Mouse (Mus musculus): ENCODE measurements at regions not wholly inside any gene's neighbourhood (a gene's known extent, or its start where the extent isn't known, plus 50 kb on each side); places are given as distances from the start of the nearest gene placed in this dataset.
"Not testable (repeated sequence)": the region's sequence is repeated elsewhere in the genome, so short reads cannot be mapped to it uniquely, and the experiment has no call there.

DNA sequence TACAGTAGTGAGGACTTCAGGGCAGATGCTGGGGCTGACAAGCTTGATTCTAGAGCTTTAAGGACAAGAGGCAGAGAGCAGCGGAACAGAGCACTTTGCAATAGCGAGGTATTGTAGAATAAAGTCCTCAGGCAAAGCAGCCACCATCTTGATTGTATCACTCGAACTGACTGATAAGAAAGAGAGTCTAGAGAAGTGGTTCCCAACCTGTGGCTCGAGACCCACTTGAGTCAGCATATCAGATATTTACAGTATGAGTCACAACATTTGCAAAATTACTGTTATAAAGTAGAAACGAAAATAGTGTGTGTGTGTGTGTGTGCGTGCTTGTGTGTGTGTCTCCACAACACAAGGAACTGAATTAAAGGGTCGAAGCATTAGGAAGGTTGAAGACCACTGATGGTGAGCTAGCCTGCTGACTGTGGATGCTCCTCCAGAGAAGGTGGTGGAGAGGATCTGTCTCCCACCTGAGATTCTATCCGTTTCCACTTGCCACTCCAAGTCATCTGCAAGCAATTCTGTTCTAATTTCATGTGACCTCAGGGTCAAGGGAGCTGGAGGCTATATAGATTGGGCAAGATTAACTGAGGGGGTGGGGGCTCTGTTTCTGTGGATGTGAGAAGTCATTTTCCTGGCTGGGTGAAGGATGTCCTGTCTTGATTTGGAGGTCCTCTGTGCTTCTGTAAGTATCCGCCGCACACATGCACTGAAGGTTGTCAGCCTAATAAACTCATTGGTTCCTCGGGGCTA lies 115.0 kb downstream of the Phlda1 start:
- Histone ChIP-seq H3K36me3 (ENCODE audit: poor library complexity, severe bottlenecking) (no peaks in the 10 kb centered on the region), H3K9me3 (replicated peaks) (no peaks in the 10 kb centered on the region), H3K27me3 (peaks cover 50% of the 10 kb centered on the region), H3K27ac (no peak overlapping the region), H3K4me1 (peaks cover 9% of the 10 kb centered on the region; the same call in 1 of the 2 replicates), H3K4me2 (no peak overlapping the region), H3K9ac (no peak overlapping the region), H3K4me3 (no peak overlapping the region)
- no peak for ATAC-seq
- 87% methylated on average over 11 of the region's 11 CpGs for WGBS

DNA sequence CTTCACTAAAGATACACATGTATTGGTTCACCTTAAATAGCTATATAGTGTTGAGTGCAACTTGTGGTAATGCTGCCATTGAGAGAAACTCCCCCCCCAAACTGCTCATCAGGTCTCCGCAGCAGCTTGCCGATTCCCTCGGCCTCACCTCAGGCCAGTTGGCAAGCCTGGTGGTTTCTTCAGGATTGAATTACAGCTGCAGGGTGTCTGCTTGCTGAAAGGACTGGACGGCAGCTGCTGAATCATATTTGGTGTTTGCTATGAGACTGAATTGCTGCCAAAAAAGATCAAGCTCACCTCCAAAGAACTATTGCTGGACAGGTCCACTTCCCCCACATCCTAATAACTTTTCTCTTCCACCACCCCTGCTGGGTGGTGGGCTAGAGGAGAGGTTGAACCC lies 116.7 kb downstream of the Phlda1 start:
- H3K4me2 ChIP-seq: no peak overlapping the region
- peaks cover 9% of the 10 kb centered on the region; the same call in 1 of the 2 replicates for H3K4me1 ChIP-seq
- peaks cover 57% of the 10 kb centered on the region for H3K27me3 ChIP-seq
- no peaks in the 10 kb centered on the region for H3K9me3 ChIP-seq (replicated peaks)
- no peak overlapping the region for H3K9ac ChIP-seq
- no peaks in the 10 kb centered on the region for H3K36me3 ChIP-seq (ENCODE audit: poor library complexity, severe bottlenecking)
- WGBS: 31% methylated on average over 4 of the region's 4 CpGs
- ATAC-seq: no peak
- H3K4me3 ChIP-seq: no peak overlapping the region
- no peak overlapping the region for H3K27ac ChIP-seq

DNA sequence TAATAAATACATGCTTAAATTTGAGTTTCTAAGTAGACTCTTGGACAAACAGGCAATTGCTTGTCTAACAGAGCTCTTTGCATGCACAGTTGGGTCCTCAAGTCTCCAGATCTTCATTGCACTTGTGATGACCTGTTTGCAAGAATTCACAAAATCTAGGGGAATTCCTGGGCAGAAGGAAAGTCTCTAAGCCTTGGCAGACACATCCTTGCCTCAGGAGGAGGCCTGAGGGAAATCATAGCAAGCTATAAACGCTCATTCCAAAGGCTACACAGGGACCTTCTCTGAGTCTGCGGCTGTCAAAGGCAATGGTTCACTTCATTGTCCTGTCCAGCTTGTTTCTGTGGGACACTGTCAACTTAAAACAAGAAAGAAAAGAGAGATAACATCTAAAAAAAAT lies 117.9 kb downstream of the Phlda1 start:
- H3K36me3 ChIP-seq (ENCODE audit: poor library complexity, severe bottlenecking): no peaks in the 10 kb centered on the region
- WGBS: 2% methylated on average over 2 of the region's 2 CpGs

DNA sequence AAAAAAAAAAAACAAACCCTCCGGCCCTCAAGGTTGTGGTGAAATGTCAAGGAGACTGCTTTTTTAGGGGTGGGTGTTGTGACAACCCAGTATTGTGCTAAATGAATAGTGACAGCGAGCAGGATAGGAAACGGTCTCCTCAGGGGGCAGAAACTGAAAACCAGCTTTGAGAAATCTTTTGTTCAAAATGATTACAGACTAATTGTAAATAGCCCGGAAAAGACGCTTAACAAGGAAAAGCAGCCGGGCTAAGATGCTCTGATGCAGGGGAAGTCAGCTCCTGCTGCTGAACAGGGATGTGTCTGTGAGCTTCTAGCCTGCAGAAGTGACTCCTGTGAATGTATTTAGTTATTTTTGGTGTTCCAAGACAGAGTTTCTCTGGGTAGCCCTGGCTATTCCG lies 118.5 kb downstream of the Phlda1 start:
- H3K9ac ChIP-seq: no peak overlapping the region
- H3K27me3 ChIP-seq: peaks cover 61% of the 10 kb centered on the region
- peaks cover 9% of the 10 kb centered on the region; the same call in 1 of the 2 replicates for H3K4me1 ChIP-seq
- ATAC-seq: peak; percentile 65; the same call in 1 of the 2 replicates
- H3K9me3 ChIP-seq (replicated peaks): no peaks in the 10 kb centered on the region
- H3K4me3 ChIP-seq: no peak overlapping the region
- H3K4me2 ChIP-seq: no peak overlapping the region
- H3K27ac ChIP-seq: no peak overlapping the region
- H3K36me3 ChIP-seq (ENCODE audit: poor library complexity, severe bottlenecking): no peaks in the 10 kb centered on the region
- 7% methylated on average over 7 of the region's 7 CpGs for WGBS

More for the DNA sequence above, 117.9 kb downstream of the Phlda1 start:
- peaks cover 9% of the 10 kb centered on the region; the same call in 1 of the 2 replicates for H3K4me1 ChIP-seq
- H3K27me3 ChIP-seq: peaks cover 64% of the 10 kb centered on the region
- H3K4me2 ChIP-seq: no peak overlapping the region
- ATAC-seq: no peak
- no peaks in the 10 kb centered on the region for H3K9me3 ChIP-seq (replicated peaks)
- H3K27ac ChIP-seq: no peak overlapping the region; the same call in 1 of the 2 replicates
- H3K9ac ChIP-seq: no peak overlapping the region
- no peak overlapping the region for H3K4me3 ChIP-seq

DNA sequence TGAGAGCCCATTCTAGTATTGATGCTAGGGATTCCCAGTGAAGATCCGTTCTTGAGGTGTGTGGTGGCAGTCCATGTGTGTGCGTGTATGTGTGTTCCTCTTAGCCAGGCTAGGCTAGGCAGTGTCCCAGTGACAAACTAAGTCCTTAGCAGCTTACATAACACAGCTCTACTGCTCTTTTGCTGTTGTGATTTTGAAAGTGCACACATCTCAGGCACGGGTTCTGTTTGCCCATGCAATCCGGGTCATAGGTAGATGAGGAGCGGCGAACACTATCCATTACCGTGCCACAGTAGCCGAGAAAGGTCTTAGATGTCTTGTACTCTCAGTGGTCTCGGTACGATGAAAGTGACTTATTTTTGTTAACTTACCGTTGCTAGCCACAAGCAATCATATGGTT lies 119.5 kb downstream of the Phlda1 start:
- Histone ChIP-seq H3K4me3 (no peak overlapping the region), H3K9me3 (replicated peaks) (no peaks in the 10 kb centered on the region), H3K4me1 (peaks cover 9% of the 10 kb centered on the region; the same call in 1 of the 2 replicates), H3K9ac (no peak overlapping the region), H3K27ac (no peak overlapping the region), H3K36me3 (ENCODE audit: poor library complexity, severe bottlenecking) (no peaks in the 10 kb centered on the region), H3K4me2 (no peak overlapping the region), H3K27me3 (peaks cover 56% of the 10 kb centered on the region)
- no peak for ATAC-seq
- 96% methylated on average over 11 of the region's 11 CpGs for WGBS

DNA sequence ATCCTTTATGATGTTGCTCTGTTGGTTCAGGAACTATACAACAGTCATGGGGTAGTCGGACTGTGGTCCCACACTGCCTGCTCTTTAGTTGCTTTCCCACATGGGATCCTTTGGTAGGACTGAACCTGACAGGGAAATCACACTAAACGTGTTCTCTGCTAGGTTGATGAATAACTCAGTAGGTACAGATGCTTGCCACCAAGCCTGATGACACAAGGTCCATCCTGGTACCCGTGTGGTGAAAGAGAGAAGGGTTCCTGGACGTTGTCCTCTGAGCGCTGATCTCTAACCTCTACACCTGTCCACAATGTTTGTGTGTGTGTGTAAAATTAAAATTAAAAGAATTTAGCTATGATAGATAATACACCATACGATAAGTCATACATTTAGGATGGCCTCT lies 119.9 kb downstream of the Phlda1 start:
- H3K4me3 ChIP-seq: no peak overlapping the region
- H3K9ac ChIP-seq: no peak overlapping the region
- no peaks in the 10 kb centered on the region for H3K36me3 ChIP-seq (ENCODE audit: poor library complexity, severe bottlenecking)
- ATAC-seq: no peak
- no peaks in the 10 kb centered on the region for H3K9me3 ChIP-seq (replicated peaks)
- no peak overlapping the region for H3K4me2 ChIP-seq
- H3K27ac ChIP-seq: no peak overlapping the region
- H3K27me3 ChIP-seq: peaks cover 53% of the 10 kb centered on the region
- 94% methylated on average over 6 of the region's 6 CpGs for WGBS
- H3K4me1 ChIP-seq: peaks cover 9% of the 10 kb centered on the region; the same call in 1 of the 2 replicates

DNA sequence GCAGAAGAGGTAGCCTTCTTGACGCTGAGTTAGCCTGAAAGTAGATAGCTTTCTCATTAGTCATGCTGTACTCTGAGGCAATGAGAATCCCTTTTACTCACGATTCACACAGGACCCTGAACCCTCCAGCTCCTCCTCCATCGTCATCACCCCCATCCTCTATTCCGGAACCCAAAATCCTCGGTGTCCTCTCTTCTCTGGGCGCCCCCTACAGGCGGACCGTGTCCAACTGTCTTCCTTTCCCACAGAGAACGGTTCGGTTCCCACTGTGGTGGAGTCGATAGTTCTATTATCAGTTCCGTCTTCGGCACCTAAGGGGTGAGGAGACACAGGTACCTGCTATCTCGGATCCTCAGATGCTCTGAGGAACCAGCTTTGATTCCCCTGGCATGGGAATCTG lies 130.2 kb downstream of the Phlda1 start:
- no peak overlapping the region for H3K9ac ChIP-seq
- no peak overlapping the region for H3K4me2 ChIP-seq
- H3K27ac ChIP-seq: no peak overlapping the region
- H3K4me1 ChIP-seq: no peaks in the 10 kb centered on the region
- 68% methylated on average over 14 of the region's 14 CpGs for WGBS
- ATAC-seq: no peak
- no peaks in the 10 kb centered on the region for H3K36me3 ChIP-seq (ENCODE audit: poor library complexity, severe bottlenecking)
- H3K27me3 ChIP-seq: no peaks in the 10 kb centered on the region
- no peak overlapping the region for H3K4me3 ChIP-seq
- H3K9me3 ChIP-seq (replicated peaks): no peaks in the 10 kb centered on the region

DNA sequence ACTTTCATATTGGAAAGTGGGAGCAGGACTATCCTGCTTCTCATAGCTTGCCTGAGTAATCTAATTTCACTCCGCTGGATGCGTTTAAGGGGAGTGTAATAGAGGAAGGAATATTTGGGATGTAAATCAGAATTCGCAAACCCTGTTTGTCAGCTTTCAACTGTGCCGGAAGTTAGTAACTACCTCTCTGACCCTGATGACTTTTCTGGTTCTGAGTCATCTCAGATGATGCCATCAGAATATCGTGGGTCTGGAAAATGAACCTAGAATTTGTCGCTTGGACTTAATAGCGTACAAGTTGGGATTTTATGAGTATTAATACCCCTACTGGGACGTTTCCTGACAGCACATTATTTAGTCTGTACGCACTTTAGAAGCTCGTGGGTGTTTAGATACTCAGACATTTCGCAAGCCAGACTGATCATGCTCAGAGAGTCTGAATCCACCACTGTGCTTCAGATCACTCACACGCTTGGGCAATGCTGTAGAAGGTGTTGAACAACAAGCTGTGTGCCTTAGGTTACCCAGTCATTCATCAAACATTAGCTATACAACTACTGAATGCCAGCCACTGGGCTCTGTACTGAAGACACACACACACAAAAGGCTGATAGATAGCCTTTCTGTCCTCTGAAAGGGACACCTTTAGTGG lies 131.1 kb downstream of the Phlda1 start:
- no peak for ATAC-seq
- 94% methylated on average over 12 of the region's 12 CpGs for WGBS

DNA sequence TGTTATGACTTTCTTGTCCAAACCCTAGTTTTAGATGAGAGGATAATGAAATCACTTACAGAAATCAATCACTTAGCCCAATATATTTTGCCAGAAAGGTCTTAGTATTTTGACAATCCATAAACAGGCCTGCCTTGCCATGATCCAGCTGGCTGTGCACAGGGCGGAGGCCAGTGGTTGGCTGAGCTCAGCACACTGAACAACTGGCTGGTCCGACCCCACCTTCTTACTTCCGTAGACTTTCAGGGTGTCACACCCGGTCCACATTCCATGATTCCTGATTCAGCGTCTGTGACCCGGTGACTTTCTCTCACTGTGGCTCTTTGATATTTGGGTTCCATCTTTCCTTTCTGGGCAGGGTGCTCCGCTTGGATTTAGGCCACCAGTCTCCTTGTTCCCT lies 133.8 kb downstream of the Phlda1 start:
- no peaks in the 10 kb centered on the region for H3K4me1 ChIP-seq
- no peaks in the 10 kb centered on the region for H3K36me3 ChIP-seq (ENCODE audit: poor library complexity, severe bottlenecking)
- no peaks in the 10 kb centered on the region for H3K9me3 ChIP-seq (replicated peaks)
- WGBS: 92% methylated on average over 7 of the region's 7 CpGs
- H3K27ac ChIP-seq: no peak overlapping the region
- H3K27me3 ChIP-seq: no peaks in the 10 kb centered on the region
- H3K4me2 ChIP-seq: no peak overlapping the region
- H3K9ac ChIP-seq: no peak overlapping the region
- no peak for ATAC-seq
- H3K4me3 ChIP-seq: no peak overlapping the region

More for the DNA sequence above, 131.1 kb downstream of the Phlda1 start:
- H3K9me3 ChIP-seq (replicated peaks): no peaks in the 10 kb centered on the region
- no peak overlapping the region for H3K27ac ChIP-seq
- no peaks in the 10 kb centered on the region for H3K4me1 ChIP-seq
- H3K27me3 ChIP-seq: no peaks in the 10 kb centered on the region
- H3K4me3 ChIP-seq: no peak overlapping the region
- H3K36me3 ChIP-seq (ENCODE audit: poor library complexity, severe bottlenecking): no peaks in the 10 kb centered on the region
- no peak overlapping the region for H3K9ac ChIP-seq
- no peak overlapping the region for H3K4me2 ChIP-seq

DNA sequence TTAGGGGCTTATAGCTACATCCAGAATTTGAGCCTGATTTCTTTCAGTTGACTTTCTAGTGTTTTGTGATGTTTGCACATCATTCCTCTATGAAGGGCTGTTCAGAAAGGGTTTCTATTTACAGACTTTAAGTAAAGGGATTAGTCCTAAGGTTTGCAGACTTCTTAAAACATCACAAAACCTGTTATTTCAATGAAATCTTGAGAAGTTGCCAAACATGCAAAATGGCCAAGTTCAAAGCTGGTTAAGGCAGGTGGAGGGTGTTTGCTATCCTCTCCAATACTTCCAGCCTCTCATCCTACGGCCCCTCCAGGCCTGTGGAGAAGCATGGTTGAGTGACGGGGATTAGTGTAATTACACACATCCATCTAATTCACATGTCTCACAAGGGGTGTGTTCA lies 136.6 kb downstream of the Phlda1 start:
- 75% methylated on average over 2 of the region's 2 CpGs for WGBS
- H3K4me1 ChIP-seq: no peaks in the 10 kb centered on the region
- no peak overlapping the region for H3K4me3 ChIP-seq
- H3K4me2 ChIP-seq: no peak overlapping the region
- no peaks in the 10 kb centered on the region for H3K36me3 ChIP-seq (ENCODE audit: poor library complexity, severe bottlenecking)
- no peak overlapping the region for H3K9ac ChIP-seq
- no peaks in the 10 kb centered on the region for H3K9me3 ChIP-seq (replicated peaks)
- H3K27me3 ChIP-seq: no peaks in the 10 kb centered on the region
- ATAC-seq: no peak
- H3K27ac ChIP-seq: no peak overlapping the region

DNA sequence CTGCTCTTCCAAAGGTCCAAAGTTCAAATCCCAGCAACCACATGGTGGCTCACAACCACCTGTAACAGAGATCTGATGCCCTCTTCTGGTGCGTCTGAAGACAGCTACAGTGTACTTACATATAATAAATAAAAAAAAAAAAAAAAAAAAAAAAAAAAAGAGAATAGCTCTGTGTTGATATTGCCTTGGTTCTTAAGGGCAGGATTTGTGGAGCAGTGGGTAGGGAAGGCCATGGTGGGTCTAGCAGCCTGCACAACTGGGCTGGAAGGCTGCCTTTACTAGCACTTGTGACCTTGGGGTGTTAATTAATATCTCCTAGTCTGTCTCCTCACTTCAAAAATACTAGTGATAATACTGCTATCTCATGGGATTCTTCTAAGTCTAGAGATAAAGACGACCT lies 147.7 kb downstream of the Phlda1 start:
- H3K4me3 ChIP-seq; H3K4me1 ChIP-seq; H3K4me2 ChIP-seq; H3K27ac ChIP-seq; ATAC-seq; H3K9me3 ChIP-seq (replicated peaks); H3K9ac ChIP-seq; H3K27me3 ChIP-seq; H3K36me3 ChIP-seq (ENCODE audit: poor library complexity, severe bottlenecking): not testable (repeated sequence)
- 94% methylated on average over 1 of the region's 2 CpGs for WGBS

DNA sequence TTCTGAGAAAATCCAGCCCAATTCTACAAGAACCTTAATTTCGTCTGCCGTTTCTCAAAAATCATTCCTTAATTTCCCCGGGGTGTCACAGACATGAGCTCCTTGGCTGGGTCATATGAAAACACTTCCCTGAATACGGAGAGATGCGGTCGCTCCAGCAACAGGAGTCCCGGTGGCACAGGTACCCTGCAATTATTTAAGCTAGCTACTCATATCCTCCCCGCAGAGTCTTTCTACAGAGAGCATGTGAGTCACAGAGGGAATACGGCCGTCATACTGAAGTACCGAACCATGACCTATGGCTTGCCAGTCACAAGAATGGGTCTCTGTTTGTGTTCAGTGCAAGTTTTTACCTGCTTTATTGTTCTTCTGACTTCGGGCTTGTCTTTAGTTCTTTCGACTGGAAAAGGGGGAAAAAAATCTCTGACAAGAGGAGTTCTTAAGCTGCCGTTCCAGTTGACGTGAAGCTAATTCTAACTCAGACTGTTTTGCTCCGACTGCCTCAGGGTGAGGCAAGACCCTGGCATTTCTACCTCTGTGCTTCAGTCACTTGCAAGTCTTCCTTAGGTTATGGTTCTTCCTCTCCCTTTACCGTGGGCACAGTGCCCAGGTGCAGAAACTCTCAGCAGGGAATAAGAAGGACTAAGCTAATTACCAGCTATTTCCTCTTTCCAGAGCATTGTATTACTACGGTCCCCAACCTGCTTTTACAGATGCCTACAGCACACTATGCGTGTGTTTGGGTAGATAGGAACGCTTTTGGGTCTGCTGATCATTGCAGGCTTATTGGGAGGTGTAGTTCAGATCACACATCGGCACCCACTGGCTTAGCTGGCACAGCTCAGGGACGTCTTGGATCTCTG lies 148.5 kb downstream of the Phlda1 start:
- Histone ChIP-seq H3K4me3 (no peak overlapping the region), H3K4me2 (no peak overlapping the region), H3K36me3 (ENCODE audit: poor library complexity, severe bottlenecking) (no peaks in the 10 kb centered on the region), H3K4me1 (peaks cover 8% of the 10 kb centered on the region; the same call in 1 of the 2 replicates), H3K9ac (no peak overlapping the region), H3K9me3 (replicated peaks) (no peaks in the 10 kb centered on the region), H3K27me3 (no peaks in the 10 kb centered on the region), H3K27ac (no peak overlapping the region)
- 64% methylated on average over 22 of the region's 22 CpGs for WGBS
- ATAC-seq: no peak
